Mouse (Mus musculus): ENCODE results near the gene Btnl6. TPM values are rescaled to one million over a fixed set of nuclear protein-coding genes. Genes with fewer than 3 reads are reported as not detected.

The Btnl6 gene
- not detected in 2 replicates for polyA plus RNA-seq (2014; fragmentation: Nextera tagmentation; extraction: Ambion mirVana)

DNA sequence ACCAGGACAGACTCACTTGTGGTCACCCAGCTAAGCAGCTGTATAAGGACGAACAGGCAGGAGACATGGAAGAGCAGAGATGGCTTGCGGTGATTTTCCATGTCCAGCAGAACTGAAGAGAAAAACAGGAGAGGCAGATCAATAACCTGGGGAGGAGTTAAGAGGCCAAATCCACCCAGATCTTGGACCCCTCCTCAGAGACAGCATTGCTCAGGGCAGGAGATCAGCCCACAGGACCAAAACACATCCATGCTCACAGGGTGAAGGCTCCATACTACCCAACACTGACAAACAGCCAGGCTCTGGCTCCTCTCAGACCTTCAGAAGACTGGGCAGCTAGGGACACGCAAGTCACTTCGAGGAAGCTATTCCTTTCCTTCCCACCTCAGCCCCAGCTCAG is at the start of gene Btnl6:
Gene Btnl6 (minus strand): TSS at position 101 of the 400 bp plus-strand sequence.
- Histone ChIP-seq H3K27ac (replicated peaks; ENCODE audit: low read depth, low read length) (no peak within 1 kb of the TSS), H3K4me3 (ENCODE audit: low read depth, low read length) (no peak within 1 kb of the TSS), H3K4me2 (ENCODE audit: low read depth, severe bottlenecking) (no peak within 1 kb of the TSS), H3K27me3 (ENCODE audit: control insufficient read depth, insufficient read depth, low read length) (no peaks in the 10 kb centered on the region), H3K36me3 (ENCODE audit: control insufficient read depth, insufficient read depth, low read length) (no peaks in the 10 kb centered on the region), H3K9ac (ENCODE audit: low read length) (no peak within 1 kb of the TSS), H3K4me1 (ENCODE audit: control insufficient read depth, insufficient read depth, low read length) (no peaks in the 10 kb centered on the region), H3K9me3 (ENCODE audit: control insufficient read depth, low read length) (no peaks in the 10 kb centered on the region)
- 83% methylated on average over 4 of the region's 4 CpGs for WGBS
- DNase-seq (ENCODE audit: low spot score) = no peak
- ATAC-seq (ENCODE audit: insufficient number of reproducible peaks, low FRiP score, low TSS enrichment, low read depth) = no peak

DNA sequence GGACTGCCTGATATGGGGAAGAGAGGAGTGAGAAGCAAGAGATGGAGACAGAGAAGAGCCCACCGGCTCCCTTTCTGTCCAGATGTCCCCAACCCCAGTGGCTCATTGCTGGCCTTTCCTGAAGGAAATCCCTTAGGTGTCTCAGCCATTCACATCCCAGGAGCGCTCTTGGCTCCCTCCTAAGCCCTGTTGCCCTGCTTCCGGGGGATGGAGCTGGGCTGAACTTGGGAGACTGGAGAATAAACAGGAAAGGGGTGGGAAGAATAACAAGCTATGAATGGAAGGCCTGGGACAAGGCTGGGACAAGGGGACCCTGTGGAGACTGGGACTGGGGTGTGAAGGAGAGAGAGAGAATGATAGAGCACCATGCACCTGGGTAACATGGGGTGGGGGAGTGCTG is 47.6 kb upstream of the Btnl6 start:
- 23% methylated on average over 3 of the region's 3 CpGs for WGBS
- no peak for ATAC-seq (ENCODE audit: insufficient number of reproducible peaks, low FRiP score, low TSS enrichment, low read depth)
- H3K9ac ChIP-seq (ENCODE audit: low read length) = no peak overlapping the region
- peaks cover 2% of the 10 kb centered on the region for H3K27me3 ChIP-seq (ENCODE audit: control insufficient read depth, insufficient read depth, low read length)
- DNase-seq (ENCODE audit: low spot score) = no peak
- no peak overlapping the region for H3K27ac ChIP-seq (replicated peaks; ENCODE audit: low read depth, low read length)
- H3K36me3 ChIP-seq (ENCODE audit: control insufficient read depth, insufficient read depth, low read length) = no peaks in the 10 kb centered on the region
- no peak overlapping the region for H3K4me3 ChIP-seq (ENCODE audit: low read depth, low read length)
- H3K4me2 ChIP-seq (ENCODE audit: low read depth, severe bottlenecking) = 0 out of 2 replicates have a peak overlapping the region, but pooled peaks have one; percentile 10
- H3K9me3 ChIP-seq (ENCODE audit: control insufficient read depth, low read length) = no peaks in the 10 kb centered on the region
- peaks cover 14% of the 10 kb centered on the region; the same call in 1 of the 2 replicates for H3K4me1 ChIP-seq (ENCODE audit: control insufficient read depth, insufficient read depth, low read length)

DNA sequence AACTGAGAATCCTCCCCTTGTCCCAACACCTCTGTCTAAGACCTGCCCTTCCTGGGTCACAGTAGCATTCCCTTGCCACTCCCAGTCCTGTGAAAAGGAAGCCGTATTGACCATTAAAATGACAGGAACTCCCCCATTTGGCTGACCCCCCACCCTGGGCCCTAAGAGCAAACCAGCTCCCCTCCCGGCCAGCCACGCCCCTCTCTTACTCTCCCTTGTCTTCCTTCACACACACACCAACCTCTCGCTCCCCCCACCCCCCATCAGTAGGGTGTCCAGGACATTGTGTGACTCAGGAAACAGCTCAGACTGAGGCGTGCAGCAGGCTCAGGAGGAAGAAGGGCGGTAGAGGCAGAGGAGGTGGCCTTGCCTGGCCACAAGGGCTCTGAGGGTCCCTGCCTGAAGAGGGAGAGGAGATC is 46.9 kb upstream of the Btnl6 start, which contains the start of gene Notch4:
Gene Notch4 (plus strand): TSS at position 266 of the 419 bp plus-strand sequence.
- peak within 1 kb of the TSS; percentile 27; the same call in 1 of the 2 replicates for H3K9ac ChIP-seq (ENCODE audit: low read length)
- WGBS = 3% methylated on average over 6 of the region's 6 CpGs
- H3K27ac ChIP-seq (replicated peaks; ENCODE audit: low read depth, low read length) = no peak within 1 kb of the TSS
- H3K9me3 ChIP-seq (ENCODE audit: control insufficient read depth, low read length) = no peaks in the 10 kb centered on the region
- DNase-seq (ENCODE audit: low spot score) (no peak), ATAC-seq (ENCODE audit: insufficient number of reproducible peaks, low FRiP score, low TSS enrichment, low read depth) (no peak)
- peak within 1 kb of the TSS; percentile 27 for H3K4me2 ChIP-seq (ENCODE audit: low read depth, severe bottlenecking)
- no peaks in the 10 kb centered on the region for H3K36me3 ChIP-seq (ENCODE audit: control insufficient read depth, insufficient read depth, low read length)
- H3K27me3 ChIP-seq (ENCODE audit: control insufficient read depth, insufficient read depth, low read length) = peaks cover 2% of the 10 kb centered on the region
- H3K4me1 ChIP-seq (ENCODE audit: control insufficient read depth, insufficient read depth, low read length) = peaks cover 14% of the 10 kb centered on the region; the same call in 1 of the 2 replicates
- H3K4me3 ChIP-seq (ENCODE audit: low read depth, low read length) = no peak within 1 kb of the TSS

DNA sequence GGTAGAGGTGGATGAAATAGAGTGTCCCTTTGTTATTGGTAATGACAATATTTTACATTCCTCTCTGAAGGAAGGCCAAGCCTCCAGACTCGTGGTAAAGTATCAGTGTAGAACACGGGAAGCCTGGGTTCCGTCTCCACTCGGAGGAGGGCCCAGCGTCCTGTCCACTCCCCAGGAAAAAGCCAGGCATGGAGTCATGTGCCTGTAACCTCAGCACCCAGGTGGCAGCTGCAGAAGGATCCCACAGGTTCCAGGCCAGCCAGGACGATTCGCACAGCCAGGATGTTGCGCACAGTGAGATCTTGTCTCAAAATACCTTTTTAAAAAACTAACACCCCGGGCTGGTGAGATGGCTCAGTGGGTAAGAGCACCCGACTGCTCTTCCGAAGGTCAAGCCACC is 46.2 kb upstream of the Btnl6 start:
- Histone ChIP-seq H3K27ac (replicated peaks; ENCODE audit: low read depth, low read length) (no peak overlapping the region), H3K4me1 (ENCODE audit: control insufficient read depth, insufficient read depth, low read length) (peaks cover 14% of the 10 kb centered on the region; the same call in 1 of the 2 replicates), H3K36me3 (ENCODE audit: control insufficient read depth, insufficient read depth, low read length) (no peaks in the 10 kb centered on the region), H3K9me3 (ENCODE audit: control insufficient read depth, low read length) (no peaks in the 10 kb centered on the region), H3K4me3 (ENCODE audit: low read depth, low read length) (no peak overlapping the region), H3K9ac (ENCODE audit: low read length) (no peak overlapping the region), H3K4me2 (ENCODE audit: low read depth, severe bottlenecking) (no peak overlapping the region), H3K27me3 (ENCODE audit: control insufficient read depth, insufficient read depth, low read length) (peaks cover 2% of the 10 kb centered on the region)
- no peak for ATAC-seq (ENCODE audit: insufficient number of reproducible peaks, low FRiP score, low TSS enrichment, low read depth)
- no peak for DNase-seq (ENCODE audit: low spot score)
- WGBS = 75% methylated on average over 11 of the region's 11 CpGs

DNA sequence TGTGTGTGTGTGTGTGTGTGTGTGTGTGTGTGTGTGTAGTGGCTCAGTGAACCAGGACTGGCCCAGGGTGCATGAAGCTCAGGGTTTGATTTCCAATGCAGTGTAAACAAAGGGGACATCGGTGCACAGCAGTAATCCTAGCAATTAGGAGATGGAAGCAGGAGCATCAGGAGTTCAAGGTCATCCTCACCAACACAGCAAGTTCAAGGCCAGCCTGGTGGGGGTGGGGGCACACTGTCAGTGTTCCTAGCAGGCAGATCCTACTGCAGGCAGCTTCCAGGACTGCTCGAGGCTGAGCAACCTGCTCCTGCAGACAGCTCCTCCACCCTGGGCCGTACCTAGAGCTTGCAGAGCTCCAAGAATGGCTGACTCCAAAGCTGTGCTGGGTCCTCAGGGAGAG is 45.4 kb upstream of the Btnl6 start:
- no peak for ATAC-seq (ENCODE audit: insufficient number of reproducible peaks, low FRiP score, low TSS enrichment, low read depth)
- 64% methylated on average over 3 of the region's 3 CpGs for WGBS
- H3K9ac ChIP-seq (ENCODE audit: low read length) = no peak overlapping the region
- H3K36me3 ChIP-seq (ENCODE audit: control insufficient read depth, insufficient read depth, low read length) = no peaks in the 10 kb centered on the region
- no peak for DNase-seq (ENCODE audit: low spot score)
- peaks cover 14% of the 10 kb centered on the region; the same call in 1 of the 2 replicates for H3K4me1 ChIP-seq (ENCODE audit: control insufficient read depth, insufficient read depth, low read length)
- H3K4me3 ChIP-seq (ENCODE audit: low read depth, low read length) = no peak overlapping the region
- H3K4me2 ChIP-seq (ENCODE audit: low read depth, severe bottlenecking) = no peak overlapping the region
- H3K9me3 ChIP-seq (ENCODE audit: control insufficient read depth, low read length) = no peaks in the 10 kb centered on the region
- no peak overlapping the region for H3K27ac ChIP-seq (replicated peaks; ENCODE audit: low read depth, low read length)
- H3K27me3 ChIP-seq (ENCODE audit: control insufficient read depth, insufficient read depth, low read length) = peaks cover 2% of the 10 kb centered on the region

DNA sequence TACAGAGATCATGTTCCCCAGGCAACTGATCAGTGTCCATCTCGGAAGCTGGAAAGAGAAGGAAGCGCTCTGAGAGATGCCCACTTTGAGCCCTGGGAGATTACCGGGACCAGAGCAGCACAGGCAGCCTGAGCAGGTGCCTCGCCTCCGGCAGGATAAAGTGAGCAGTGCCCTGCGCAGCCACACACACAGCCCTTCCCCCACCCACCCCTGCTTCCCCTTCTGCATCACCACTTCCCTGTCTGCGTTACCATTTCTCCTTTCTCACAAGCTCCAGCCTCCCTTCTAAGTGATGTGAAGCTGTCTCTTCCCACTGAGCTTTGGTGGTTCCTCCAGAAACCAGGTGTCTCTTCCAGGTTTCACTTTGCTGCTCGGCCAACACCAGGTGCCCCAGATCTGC is 44.0 kb upstream of the Btnl6 start:
- 56% methylated on average over 8 of the region's 8 CpGs for WGBS

DNA sequence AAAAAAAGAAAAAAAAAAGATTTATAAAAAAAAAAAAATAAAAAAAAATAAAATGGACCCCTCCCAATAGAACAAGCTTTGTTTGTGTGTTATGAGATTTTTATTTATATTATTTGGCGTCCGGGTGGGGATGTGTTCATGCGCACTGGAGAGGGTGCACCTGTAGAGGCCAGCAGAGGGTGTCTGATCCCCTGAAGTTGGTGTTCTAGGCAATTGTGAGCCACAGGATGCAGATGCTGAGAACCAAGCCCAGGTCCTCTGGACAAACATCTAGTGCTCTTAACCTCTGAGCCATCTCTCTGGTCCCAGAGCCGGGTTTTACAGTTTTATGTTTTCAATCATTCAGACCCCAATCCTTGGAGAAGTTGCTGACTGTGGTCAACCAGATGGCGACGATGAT is 43.3 kb upstream of the Btnl6 start:
- Histone ChIP-seq H3K4me2 (ENCODE audit: low read depth, severe bottlenecking) (no peak overlapping the region), H3K4me3 (ENCODE audit: low read depth, low read length) (no peak overlapping the region), H3K36me3 (ENCODE audit: control insufficient read depth, insufficient read depth, low read length) (no peaks in the 10 kb centered on the region), H3K9ac (ENCODE audit: low read length) (no peak overlapping the region), H3K9me3 (ENCODE audit: control insufficient read depth, low read length) (no peaks in the 10 kb centered on the region), H3K27me3 (ENCODE audit: control insufficient read depth, insufficient read depth, low read length) (no peaks in the 10 kb centered on the region; the same call in 1 of the 2 replicates), H3K4me1 (ENCODE audit: control insufficient read depth, insufficient read depth, low read length) (peaks cover 14% of the 10 kb centered on the region; the same call in 1 of the 2 replicates), H3K27ac (replicated peaks; ENCODE audit: low read depth, low read length) (no peak overlapping the region)
- no peak for ATAC-seq (ENCODE audit: insufficient number of reproducible peaks, low FRiP score, low TSS enrichment, low read depth)
- WGBS = 91% methylated on average over 6 of the region's 6 CpGs
- DNase-seq (ENCODE audit: low spot score) = no peak

More for the DNA sequence above, 44.0 kb upstream of the Btnl6 start:
- H3K4me3 ChIP-seq (ENCODE audit: low read depth, low read length) = no peak overlapping the region
- H3K27ac ChIP-seq (replicated peaks; ENCODE audit: low read depth, low read length) = no peak overlapping the region
- ATAC-seq (ENCODE audit: insufficient number of reproducible peaks, low FRiP score, low TSS enrichment, low read depth) (no peak), DNase-seq (ENCODE audit: low spot score) (no peak)
- H3K4me1 ChIP-seq (ENCODE audit: control insufficient read depth, insufficient read depth, low read length) = peaks cover 14% of the 10 kb centered on the region; the same call in 1 of the 2 replicates
- H3K4me2 ChIP-seq (ENCODE audit: low read depth, severe bottlenecking) = no peak overlapping the region
- H3K36me3 ChIP-seq (ENCODE audit: control insufficient read depth, insufficient read depth, low read length) = no peaks in the 10 kb centered on the region
- no peak overlapping the region for H3K9ac ChIP-seq (ENCODE audit: low read length)
- H3K27me3 ChIP-seq (ENCODE audit: control insufficient read depth, insufficient read depth, low read length) = peaks cover 2% of the 10 kb centered on the region
- H3K9me3 ChIP-seq (ENCODE audit: control insufficient read depth, low read length) = no peaks in the 10 kb centered on the region

DNA sequence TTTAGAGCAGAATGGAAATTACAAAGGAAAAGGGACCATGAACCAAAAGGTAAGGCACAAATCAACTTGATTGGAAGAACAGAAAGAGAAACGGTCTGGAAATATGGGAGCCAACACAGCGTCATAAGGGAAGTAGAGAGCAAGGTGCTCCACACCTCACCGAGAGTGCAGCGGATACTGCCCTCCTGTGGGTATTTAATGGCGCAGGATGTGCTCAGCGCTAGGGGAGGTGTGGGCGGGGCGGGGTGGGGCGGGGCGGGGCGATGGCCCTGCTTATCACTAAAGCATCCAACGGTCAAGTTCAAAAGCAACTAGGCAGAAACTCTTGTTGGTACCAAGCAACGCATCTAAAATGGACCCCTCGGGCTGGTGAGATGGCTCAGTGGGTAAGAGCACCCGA is 42.7 kb upstream of the Btnl6 start:
- ATAC-seq (ENCODE audit: insufficient number of reproducible peaks, low FRiP score, low TSS enrichment, low read depth) = no peak
- Histone ChIP-seq H3K4me2 (ENCODE audit: low read depth, severe bottlenecking) (no peak overlapping the region), H3K36me3 (ENCODE audit: control insufficient read depth, insufficient read depth, low read length) (no peaks in the 10 kb centered on the region), H3K9ac (ENCODE audit: low read length) (no peak overlapping the region), H3K4me1 (ENCODE audit: control insufficient read depth, insufficient read depth, low read length) (peaks cover 11% of the 10 kb centered on the region; the same call in 1 of the 2 replicates), H3K27me3 (ENCODE audit: control insufficient read depth, insufficient read depth, low read length) (no peaks in the 10 kb centered on the region; the same call in 1 of the 2 replicates), H3K9me3 (ENCODE audit: control insufficient read depth, low read length) (no peaks in the 10 kb centered on the region), H3K4me3 (ENCODE audit: low read depth, low read length) (no peak overlapping the region), H3K27ac (replicated peaks; ENCODE audit: low read depth, low read length) (no peak overlapping the region)
- 23% methylated on average over 15 of the region's 15 CpGs for WGBS
- DNase-seq (ENCODE audit: low spot score) = no peak

DNA sequence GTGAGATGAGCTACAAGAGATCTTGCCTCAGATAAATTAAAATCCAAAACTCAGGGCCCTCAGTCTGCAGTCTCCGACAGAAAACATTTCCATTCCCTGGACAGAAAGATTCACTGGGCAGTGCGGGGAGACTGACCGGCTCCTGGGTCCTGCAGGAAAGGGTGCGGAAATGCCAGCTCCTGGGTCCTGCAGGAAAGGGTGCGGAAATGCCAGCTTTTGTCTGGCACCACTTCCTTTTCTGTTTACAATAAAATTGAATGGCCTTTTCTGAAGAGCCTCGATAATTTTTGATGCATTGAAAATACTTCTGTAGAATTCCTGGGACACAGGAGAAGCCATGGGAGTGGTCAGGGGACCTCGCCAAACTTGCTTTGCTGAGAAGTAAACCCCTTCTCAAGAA is 42.0 kb upstream of the Btnl6 start:
- WGBS = 87% methylated on average over 7 of the region's 7 CpGs
- H3K4me3 ChIP-seq (ENCODE audit: low read depth, low read length) = no peak overlapping the region
- no peak overlapping the region for H3K9ac ChIP-seq (ENCODE audit: low read length)
- H3K4me2 ChIP-seq (ENCODE audit: low read depth, severe bottlenecking) = no peak overlapping the region
- no peak overlapping the region for H3K27ac ChIP-seq (replicated peaks; ENCODE audit: low read depth, low read length)
- no peaks in the 10 kb centered on the region for H3K9me3 ChIP-seq (ENCODE audit: control insufficient read depth, low read length)
- no peaks in the 10 kb centered on the region for H3K27me3 ChIP-seq (ENCODE audit: control insufficient read depth, insufficient read depth, low read length)
- no peak for ATAC-seq (ENCODE audit: insufficient number of reproducible peaks, low FRiP score, low TSS enrichment, low read depth)
- no peak for DNase-seq (ENCODE audit: low spot score)
- peaks cover 4% of the 10 kb centered on the region; the same call in 1 of the 2 replicates for H3K4me1 ChIP-seq (ENCODE audit: control insufficient read depth, insufficient read depth, low read length)
- H3K36me3 ChIP-seq (ENCODE audit: control insufficient read depth, insufficient read depth, low read length) = no peaks in the 10 kb centered on the region

Data from limb, embryonic 11.5 days (tissue).